Mouse (Mus musculus) testis, postnatal 14 days (tissue): Measurements from ENCODE around the gene Slc22a15.
A peak's percentile ranks its signal among the peaks of the same experiment; 100 is the strongest.

ENCODE experiments used
- DNase-seq: peaks from one replicate; pipeline ENCODE4 v3.0.0; 2021; ENCODE audit warnings: low spot score

The Slc22a15 gene

GRCm38 (mm10) chr3:101916525-101916924, 7.7 kb downstream of the Slc22a15 start:
- no peak for DNase-seq

- peak; percentile 5 for DNase-seq
Observed at GRCm38 (mm10) chr3:101915048-101915801, 9.0 kb downstream of the Slc22a15 start.

- no peak for DNase-seq
Observed at GRCm38 (mm10) chr3:101914266-101914665, 10.0 kb downstream of the Slc22a15 start.

- DNase-seq: no peak
Observed at GRCm38 (mm10) chr3:101912041-101912440, 12.2 kb downstream of the Slc22a15 start.

DNA sequence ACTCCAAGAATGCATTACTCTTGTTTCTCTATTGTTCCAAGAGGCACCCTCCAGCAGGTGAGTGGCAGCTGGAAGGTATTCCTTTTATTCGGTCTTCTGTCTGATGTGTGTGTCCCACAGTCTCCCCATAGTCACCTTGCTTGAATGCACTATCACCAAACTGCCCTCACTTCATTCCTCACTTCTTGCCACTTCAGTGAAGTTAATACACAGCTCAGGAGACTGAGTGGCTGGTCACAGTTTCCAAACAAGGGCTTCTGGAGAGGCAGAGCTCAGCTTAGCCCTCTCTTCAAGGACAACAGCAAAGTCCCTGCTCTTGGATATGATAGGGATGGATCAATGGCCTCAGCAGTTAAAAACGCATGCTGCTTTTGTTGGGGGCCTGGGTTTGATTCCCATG, 17.2 kb downstream of the Slc22a15 start:
- no peak for DNase-seq

- no peak for DNase-seq
Observed at GRCm38 (mm10) chr3:101904776-101905175, 19.5 kb downstream of the Slc22a15 start.

DNA sequence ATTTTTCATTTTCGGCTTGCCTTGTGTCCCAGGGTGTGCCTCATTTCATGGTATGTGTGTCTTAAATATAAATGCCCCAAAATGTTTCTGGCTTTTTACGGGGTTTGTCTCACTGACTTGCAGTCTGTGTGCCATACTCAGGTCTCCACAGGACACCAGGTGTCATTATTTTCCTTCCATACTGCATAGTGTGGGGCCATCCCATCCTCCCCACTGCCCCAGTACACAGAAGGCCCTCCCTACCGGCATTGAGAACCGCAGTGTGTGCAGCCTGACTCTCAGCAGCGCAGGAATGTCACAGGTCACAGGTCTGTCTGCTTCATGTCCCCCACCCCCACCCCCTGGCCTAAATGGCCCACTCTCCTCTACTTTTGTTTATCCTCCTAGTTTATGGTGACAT, 21.2 kb downstream of the Slc22a15 start:
- no peak for DNase-seq

DNA sequence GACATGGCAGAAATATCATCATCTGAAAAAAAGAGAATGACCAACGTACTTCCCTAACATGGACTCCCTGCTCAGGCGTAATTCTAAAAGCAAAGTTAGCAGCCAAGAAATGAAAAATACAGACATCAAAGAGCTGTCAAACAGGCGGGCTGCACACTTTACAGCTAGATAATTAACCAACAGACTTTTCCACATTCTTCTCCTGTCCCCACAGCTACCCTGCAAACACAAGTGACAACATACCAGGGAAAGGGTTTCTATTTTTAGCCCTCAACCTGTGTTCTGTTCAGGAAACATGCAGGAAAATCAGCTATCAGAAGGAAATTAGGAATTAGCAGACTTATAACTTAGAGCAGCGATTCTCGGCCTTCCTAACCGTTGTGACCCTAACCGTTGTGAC, 21.9 kb downstream of the Slc22a15 start:
- no peak for DNase-seq

DNA sequence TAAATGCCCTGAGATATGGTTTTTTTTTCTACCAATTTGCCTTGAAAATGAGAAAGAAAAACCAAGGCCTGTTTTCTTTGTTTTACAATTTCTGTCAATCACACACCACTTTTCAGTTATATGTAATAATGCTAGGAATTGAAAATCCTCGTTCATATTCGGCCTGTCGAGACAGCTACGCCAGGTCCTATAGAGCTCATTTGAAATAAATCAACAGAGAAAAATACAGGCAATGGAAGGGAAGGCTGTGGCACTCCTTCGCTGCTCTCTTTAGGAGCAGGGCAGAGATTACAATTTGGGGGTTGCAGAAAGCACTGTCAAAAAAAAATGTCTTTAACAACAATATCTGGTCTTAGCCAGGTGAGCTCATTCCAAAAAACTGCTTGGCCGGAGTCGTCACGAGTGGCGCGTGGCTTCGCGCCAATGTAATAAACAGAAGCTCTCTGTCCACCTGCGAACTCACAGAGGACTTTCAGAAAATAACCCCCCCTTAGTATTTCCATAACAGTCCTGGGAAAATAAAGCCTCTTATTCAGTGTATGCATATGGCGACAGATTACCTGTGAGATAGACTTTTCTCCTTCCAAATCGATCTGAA, 26.8 kb downstream of the Slc22a15 start:
- DNase-seq: no peak

GRCm38 (mm10) chr3:101896893-101897292, 27.4 kb downstream of the Slc22a15 start:
- peak; percentile 49 for DNase-seq

DNA sequence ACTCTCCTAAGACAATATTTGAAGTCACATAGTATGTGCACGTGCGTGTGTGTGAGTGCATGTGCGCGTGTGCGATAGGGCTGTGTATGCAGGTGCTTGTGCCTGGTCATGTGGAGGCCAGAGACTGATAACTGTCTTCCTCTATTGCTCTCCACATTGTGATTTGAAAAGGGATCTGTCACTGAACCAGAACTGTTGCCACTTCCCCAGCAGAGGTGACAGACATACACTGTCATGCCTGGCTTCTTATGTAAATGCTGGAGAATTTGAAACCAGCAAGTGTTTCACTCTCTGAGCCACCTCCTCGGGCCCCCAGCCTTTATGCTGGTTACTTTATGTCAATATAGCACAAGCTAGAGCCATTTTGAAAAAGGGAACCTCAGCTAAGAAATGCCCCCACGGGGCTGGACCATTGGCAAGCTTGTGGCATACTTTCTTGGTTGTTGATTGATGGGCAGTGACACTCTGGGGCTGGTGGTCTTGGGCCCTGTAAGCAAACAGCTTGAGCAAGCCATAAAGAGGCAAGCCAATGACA, 28.8 kb downstream of the Slc22a15 start:
- DNase-seq: no peak

DNA sequence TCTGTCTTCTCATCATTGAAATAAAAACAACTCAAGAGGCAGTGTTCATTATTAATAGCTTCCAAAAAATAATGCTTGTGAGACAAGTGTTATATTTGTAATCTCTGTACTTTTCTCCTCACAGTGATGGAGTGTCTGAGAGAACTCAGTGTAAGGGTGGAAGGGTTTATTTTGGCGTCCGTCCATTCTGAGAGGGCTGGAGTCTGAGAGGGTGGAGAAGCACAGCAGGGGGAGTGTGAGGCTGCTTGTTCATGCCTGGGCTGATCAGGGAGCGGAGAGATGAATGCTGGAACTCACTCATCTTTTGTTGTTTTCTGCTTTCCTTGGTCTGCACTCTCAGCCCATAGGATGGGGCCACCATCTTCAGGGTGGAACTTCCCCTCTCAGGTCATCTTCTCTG, 38.7 kb downstream of the Slc22a15 start:
- DNase-seq: peak; percentile 33

GRCm38 (mm10) chr3:101885041-101885440, 39.2 kb downstream of the Slc22a15 start:
- DNase-seq: no peak

- DNase-seq: no peak
Observed at GRCm38 (mm10) chr3:101883902-101884301, 40.4 kb downstream of the Slc22a15 start.

DNA sequence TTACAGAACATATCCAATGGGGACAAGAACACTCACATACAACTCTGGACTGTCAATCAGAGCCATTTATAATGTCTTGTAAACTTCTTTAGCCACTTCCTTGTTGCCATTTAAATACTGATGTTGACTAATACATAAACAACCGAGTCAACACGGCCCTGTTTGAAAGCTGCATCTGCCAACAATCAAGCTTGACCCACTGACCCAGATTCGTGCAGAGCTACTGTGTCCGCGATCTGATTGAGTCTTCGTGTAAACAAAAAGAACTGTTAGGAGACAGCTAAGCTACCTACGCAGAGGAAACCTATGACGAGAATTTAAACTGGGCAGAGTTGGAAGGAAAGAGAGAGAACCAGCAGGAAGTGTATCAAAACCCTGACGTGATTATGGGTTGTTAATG, 42.5 kb downstream of the Slc22a15 start:
- no peak for DNase-seq

GRCm38 (mm10) chr3:101880818-101881217, 43.4 kb downstream of the Slc22a15 start:
- no peak for DNase-seq

- peak; percentile 41 for DNase-seq
Observed at GRCm38 (mm10) chr3:101878136-101878535, 46.1 kb downstream of the Slc22a15 start.

DNA sequence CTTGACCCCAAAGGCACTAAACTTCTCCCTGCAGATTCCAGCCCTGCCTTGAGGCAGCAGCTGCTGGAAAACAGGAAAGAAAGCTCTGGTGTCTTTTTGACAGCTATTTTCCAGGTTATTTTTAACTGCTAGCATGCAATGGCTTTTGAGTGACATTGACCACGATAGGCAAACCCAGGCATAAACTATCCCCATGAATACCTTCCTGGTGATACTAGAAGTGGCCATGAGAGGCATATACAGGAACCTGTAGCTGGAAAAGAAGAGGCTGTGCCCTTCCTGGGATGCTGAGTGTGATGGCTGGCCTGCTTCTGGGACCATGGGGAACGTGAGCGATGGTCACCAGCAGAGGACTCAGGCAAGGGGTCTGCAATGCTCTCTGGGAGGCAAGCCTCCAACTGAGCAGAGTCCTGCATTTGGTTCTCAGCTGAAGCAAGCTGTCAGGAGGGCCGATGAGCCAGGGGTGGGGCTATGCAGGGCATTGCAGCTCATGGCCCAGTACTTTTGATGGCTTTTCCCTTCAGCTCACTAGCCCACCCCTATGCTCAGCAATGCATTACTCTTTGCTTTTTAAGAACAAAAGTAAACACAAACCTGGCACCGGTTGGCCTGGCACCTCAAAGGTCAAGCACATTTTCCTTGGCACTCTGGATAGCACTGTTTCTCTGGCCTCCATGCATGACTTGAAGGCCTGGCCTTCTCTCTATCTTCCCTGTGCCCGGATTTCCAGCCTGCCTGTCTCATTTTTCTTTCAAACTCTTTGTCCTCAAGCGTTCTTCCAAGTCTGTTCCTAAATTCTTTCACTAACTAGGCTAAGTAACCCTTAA, 47.6 kb downstream of the Slc22a15 start:
- no peak for DNase-seq

DNA sequence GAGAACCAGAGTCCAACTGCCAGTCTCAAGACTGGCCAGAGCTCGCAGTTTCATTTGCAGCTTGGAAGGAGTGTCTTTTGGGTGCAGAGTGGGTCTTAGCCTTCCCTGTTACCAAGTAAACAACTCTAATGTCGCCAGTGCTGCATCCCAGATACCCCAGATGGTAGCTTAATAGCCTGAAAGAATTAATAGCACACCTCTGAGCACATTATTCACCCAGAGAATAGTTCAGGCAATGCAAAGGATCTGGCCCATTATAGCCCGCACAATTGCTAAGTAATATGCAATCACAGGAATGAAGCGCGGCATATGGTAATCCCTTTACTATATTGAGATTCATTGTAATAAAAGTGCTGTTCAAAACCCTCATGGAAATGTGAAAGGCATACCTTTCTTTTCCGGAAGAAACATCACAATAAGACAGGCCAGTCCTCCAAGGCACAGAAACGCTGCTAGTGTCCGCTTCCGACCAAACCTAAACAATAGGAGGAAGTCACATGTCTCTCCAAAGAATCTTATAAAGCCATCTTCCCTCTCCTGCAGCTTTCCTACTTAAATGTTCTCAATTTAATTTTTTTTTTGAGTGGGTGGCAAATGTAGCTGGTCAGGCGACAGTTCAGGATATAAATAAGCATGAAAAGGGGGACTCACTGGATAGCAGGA, 48.9 kb downstream of the Slc22a15 start:
- DNase-seq: no peak

- DNase-seq: no peak
Observed at GRCm38 (mm10) chr3:101873061-101873675, 51.1 kb downstream of the Slc22a15 start.

DNA sequence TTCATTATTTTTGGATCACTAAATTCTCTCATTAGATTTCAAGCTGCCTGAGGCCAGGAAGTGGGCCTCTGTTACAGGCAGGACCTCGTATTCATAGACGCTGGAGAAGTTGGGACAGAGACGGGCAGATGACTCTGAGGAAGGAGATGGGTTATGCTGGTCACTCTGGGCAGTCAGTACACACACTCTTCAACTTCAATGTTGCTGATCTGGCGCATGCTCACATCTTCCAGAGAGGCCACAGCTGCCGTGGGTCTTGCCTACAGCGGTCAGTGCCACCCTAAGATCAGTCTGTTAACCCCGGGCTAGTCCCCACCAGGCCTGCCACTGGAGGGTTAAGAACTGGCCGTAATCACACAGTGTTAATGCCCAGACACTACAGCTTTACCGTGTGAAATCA, 52.3 kb downstream of the Slc22a15 start:
- DNase-seq: no peak

GRCm38 (mm10) chr3:101867001-101867421, 57.2 kb downstream of the Slc22a15 start:
- no peak for DNase-seq
